Mouse (Mus musculus) liver, embryonic 14.5 days (tissue): ENCODE results near the gene Gal3st4. TPM values are rescaled to one million over a fixed set of nuclear protein-coding genes. Genes with fewer than 3 reads are reported as not detected.

Source experiments
- ATAC-seq: fragments of 200-750 bp; cut with Nextera tagmentation; 2 replicates; pipeline ENCODE4 v1.8.0; 2017; ENCODE audit warnings: moderate number of reproducible peaks, mild to moderate bottlenecking, moderate library complexity; ENCODE audit not compliant: insufficient read depth
- DNase-seq, 3 experiments: peaks; one replicate each; pipeline ENCODE4 v3.0.0-alpha.2; 2012 to 2013; ENCODE audit warnings: low read depth in 3 of 3, low spot score in 3 of 3
- H3K27ac ChIP-seq: fragments of 300-500 bp; sonication (generic); 2 replicates; pipeline ENCODE4 v1.5.1; 2014; ENCODE audit warnings: moderate library complexity, mild to moderate bottlenecking, control low read depth, inconsistent platforms
- H3K27me3 ChIP-seq: fragments of 300-500 bp; sonication (generic); 2 replicates; pipeline ENCODE4 v1.6.1; 2014; ENCODE audit warnings: mild to moderate bottlenecking, low read length, moderate library complexity; ENCODE audit not compliant: control insufficient read depth, insufficient read depth
- H3K36me3 ChIP-seq: fragments of 300-500 bp; sonication (generic); replicated peaks from 2 replicates; pipeline ENCODE4 v1.6.1; 2014; ENCODE audit warnings: low read depth; ENCODE audit not compliant: control insufficient read depth, insufficient read depth
- H3K4me1 ChIP-seq, 2 experiments: fragments of 200-500 bp in 1 of 2; fragments of 300-500 bp in 1 of 2; sonication (generic) in 1 of 2; replicated peaks; 2 replicates each; pipeline ENCODE4 v1.6.1; 2012 to 2014; ENCODE audit warnings: antibody characterized with exemption in 1 of 2, inconsistent platforms in 1 of 2, low read length in 1 of 2; ENCODE audit not compliant: control insufficient read depth in 2 of 2, insufficient read depth in 2 of 2
- H3K4me2 ChIP-seq: fragments of 300-500 bp; sonication (generic); 2 replicates; pipeline ENCODE4 v1.6.1; 2014; ENCODE audit warnings: low read depth, mild to moderate bottlenecking, control low read depth, moderate library complexity
- H3K4me3 ChIP-seq, 2 experiments: fragments of 200-500 bp in 1 of 2; fragments of 300-500 bp in 1 of 2; sonication (generic) in 1 of 2; 2 replicates each; pipeline ENCODE4 v1.5.1; 2012 to 2014; ENCODE audit warnings: low read depth in 2 of 2, low read length in 2 of 2, mild to moderate bottlenecking in 2 of 2, control low read depth in 1 of 2, inconsistent platforms in 1 of 2, moderate library complexity in 1 of 2; ENCODE audit not compliant: insufficient read depth in 1 of 2
- H3K9ac ChIP-seq: fragments of 300-500 bp; sonication (generic); replicated peaks from 2 replicates; pipeline ENCODE4 v1.6.1; 2014; ENCODE audit warnings: mild to moderate bottlenecking, control low read depth, moderate library complexity
- H3K9me3 ChIP-seq: fragments of 300-500 bp; sonication (generic); 2 replicates; pipeline ENCODE4 v1.6.1; 2016; ENCODE audit warnings: low read length, mixed read lengths; ENCODE audit not compliant: control insufficient read depth
- CTCF ChIP-seq: IDR thresholded peaks from 2 replicates; pipeline ENCODE4 v1.5.1; 2016; ENCODE audit warnings: antibody characterized with exemption, low read depth, control low read depth
- EP300 ChIP-seq: IDR thresholded peaks from 2 replicates; pipeline ENCODE4 v1.6.1; 2016; ENCODE audit warnings: antibody characterized with exemption, low read depth
- WGBS: fragments of 180-500 bp; shearing (Covaris S2); extraction: QIAGEN DNeasy Blood & Tissue Kit; methylation state at CpG from one replicate; pipeline ENCODE4 v1.1.7; 2014; ENCODE audit not compliant: insufficient replicate concordance; 5-methylcytosine and 5-hydroxymethylcytosine counted together
- polyA plus RNA-seq, 2 experiments: library from polyadenylated mRNA; depleted of rRNA in 1 of 2; stranded (reverse) in 1 of 2; unstranded in 1 of 2; fragments of >200 nt; fragmentation: Nextera tagmentation in 1 of 2; extraction: Ambion mirVana in 1 of 2; gene quantifications; 2 replicates each; pipeline versions ENCODE4 v1.2.1 to v1.2.3; 2012 to 2014

The Gal3st4 gene
- polyA plus RNA-seq, 2 experiments: 0.01 to 0.14 TPM

DNA sequence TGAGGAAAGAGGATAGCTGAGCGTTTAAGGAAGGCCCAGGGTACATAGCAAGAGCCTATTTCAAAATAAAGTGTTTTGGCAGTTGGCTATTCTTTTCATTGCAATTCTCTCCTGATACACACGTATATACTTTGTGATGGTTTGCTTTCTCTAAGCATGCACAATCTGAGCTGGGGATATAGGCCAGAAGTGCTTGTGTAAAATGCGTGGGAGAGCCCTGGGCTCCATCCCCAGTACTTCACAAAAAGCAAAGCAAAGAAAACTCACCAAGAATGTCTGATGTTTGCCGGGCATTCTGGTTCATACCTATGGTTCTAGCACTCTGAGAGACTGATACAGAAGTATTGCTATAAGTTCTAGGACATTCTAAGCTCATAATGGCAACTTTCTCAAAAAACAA lies 3.7 kb downstream of the Gal3st4 start:
- no peak for DNase-seq
- Histone ChIP-seq H3K27ac (no peak overlapping the region), H3K9ac (no peak overlapping the region), H3K4me3 (no peak overlapping the region), H3K27me3 (peaks cover 17% of the 10 kb centered on the region), H3K4me1 (peaks cover 0 to 6% of the 10 kb centered on the region in 2 experiments; a peak in 3 of 4 replicates), H3K36me3 (no peaks in the 10 kb centered on the region), H3K9me3 (no peaks in the 10 kb centered on the region), H3K4me2 (no peak overlapping the region)
- WGBS: 51% methylated on average over 4 of the region's 4 CpGs
- TF ChIP-seq EP300: no peak
- ATAC-seq: no peak

DNA sequence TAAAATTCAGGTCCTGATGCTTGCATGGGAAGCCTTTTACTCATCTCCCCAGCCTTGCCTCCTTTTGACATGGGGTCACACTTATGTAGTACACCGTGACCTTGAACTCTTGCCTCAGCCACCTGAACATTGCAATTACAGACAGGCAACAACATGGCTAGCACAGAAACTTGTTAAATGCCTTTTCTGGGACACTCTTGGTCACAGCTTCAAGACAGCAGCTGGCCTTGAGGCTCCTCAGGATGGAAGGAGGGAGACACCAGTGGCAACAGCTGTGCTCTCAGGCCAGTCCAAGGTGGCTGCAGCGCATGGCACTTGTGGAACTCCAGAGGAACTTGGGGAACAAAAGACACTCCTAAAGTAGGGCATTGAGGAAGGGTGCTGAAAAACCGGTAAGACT lies 5.5 kb downstream of the Gal3st4 start:
- ATAC-seq (no peak), DNase-seq (no peak)
- WGBS: 78% methylated on average over 3 of the region's 3 CpGs

DNA sequence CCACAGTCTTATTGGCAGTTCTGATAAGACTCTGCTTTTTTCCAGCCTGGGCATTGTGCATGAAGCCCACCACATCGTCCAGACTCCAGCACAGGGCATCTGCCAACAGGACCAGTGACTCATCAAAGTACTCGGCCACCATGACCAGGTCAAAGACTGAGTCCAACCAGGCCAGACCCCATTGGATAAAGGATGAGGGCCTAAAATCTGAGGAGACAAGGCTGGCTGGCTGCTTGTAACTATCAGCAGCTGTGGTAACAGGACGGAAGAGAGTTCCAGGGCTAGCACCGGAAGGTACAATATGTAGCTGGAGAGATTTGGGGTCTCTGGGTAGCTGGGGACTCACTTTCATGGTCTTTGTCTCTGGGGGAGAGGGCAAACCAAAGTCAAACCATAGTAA lies 6.9 kb downstream of the Gal3st4 start:
- Histone ChIP-seq H3K9me3 (no peaks in the 10 kb centered on the region), H3K36me3 (no peaks in the 10 kb centered on the region; the same call in 1 of the 2 replicates), H3K4me3 (no peak overlapping the region), H3K27ac (no peak overlapping the region), H3K4me2 (no peak overlapping the region), H3K9ac (no peak overlapping the region), H3K4me1 (peaks cover 2 to 25% of the 10 kb centered on the region in 2 experiments), H3K27me3 (no peaks in the 10 kb centered on the region; the same call in 1 of the 2 replicates)
- DNase-seq (no peak), ATAC-seq (no peak)
- 76% methylated on average over 4 of the region's 4 CpGs for WGBS
- TF ChIP-seq CTCF: no peak
- no peak for TF ChIP-seq EP300

More for the DNA sequence above, 5.5 kb downstream of the Gal3st4 start:
- no peak overlapping the region for H3K4me3 ChIP-seq
- no peaks in the 10 kb centered on the region; the same call in 1 of the 2 replicates for H3K36me3 ChIP-seq
- H3K9me3 ChIP-seq: no peaks in the 10 kb centered on the region
- H3K9ac ChIP-seq: no peak overlapping the region
- peaks cover 1% of the 10 kb centered on the region; the same call in 1 of the 2 replicates for H3K27me3 ChIP-seq
- H3K27ac ChIP-seq: no peak overlapping the region
- peaks cover 0 to 16% of the 10 kb centered on the region in 2 experiments; a peak in 3 of 4 replicates for H3K4me1 ChIP-seq
- no peak overlapping the region for H3K4me2 ChIP-seq
- TF ChIP-seq CTCF: no peak
- TF ChIP-seq EP300: no peak

DNA sequence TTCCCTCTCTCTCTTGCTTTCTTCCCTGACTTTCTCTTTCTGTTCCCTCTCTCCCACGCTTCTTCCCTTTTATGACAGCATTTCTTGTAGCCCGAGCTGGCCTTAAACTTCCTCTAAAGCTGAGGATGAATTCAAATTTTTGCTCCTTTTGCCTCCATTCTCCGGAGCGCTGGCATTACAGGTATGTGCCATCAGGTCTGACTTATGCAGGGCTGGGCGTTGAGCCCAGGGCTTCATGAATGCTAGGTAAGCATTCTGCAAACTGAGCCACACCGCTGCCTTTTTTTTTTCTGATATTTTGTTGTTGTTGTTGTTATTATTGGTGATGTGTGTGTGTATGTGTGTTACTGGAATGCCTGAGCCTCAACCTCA lies 8.4 kb downstream of the Gal3st4 start:
- Histone ChIP-seq H3K36me3 (peaks cover 3% of the 10 kb centered on the region), H3K27ac (no peak overlapping the region), H3K4me2 (peak overlapping the region; percentile 89), H3K9me3 (no peaks in the 10 kb centered on the region), H3K4me3 (peak overlapping the region; percentile 84 to 86), H3K9ac (peak overlapping the region; percentile 93), H3K27me3 (no peaks in the 10 kb centered on the region), H3K4me1 (peaks cover 7 to 36% of the 10 kb centered on the region in 2 experiments)
- DNase-seq (no peak), ATAC-seq (no peak)
- TF ChIP-seq EP300: no peak
- TF ChIP-seq CTCF: no peak
- 8% methylated on average over 6 of the region's 6 CpGs for WGBS

GRCm38 (mm10) chr5:138263260-138264206 lies 9.1 kb downstream of the Gal3st4 start, which contains the start of gene BC037034:
Gene BC037034, minus strand, starts transcription at chr5:138264033.
- peak within 1 kb of the TSS; percentile 89 for H3K4me2 ChIP-seq
- peaks cover 6% of the 10 kb centered on the region for H3K36me3 ChIP-seq
- H3K27ac ChIP-seq: peak within 1 kb of the TSS; percentile 30
- 0 out of 2 replicates have a peak, but pooled peaks have one; percentile 14 for TF ChIP-seq EP300
- 0 out of 2 replicates have a peak, but pooled peaks have one; percentile 8 for TF ChIP-seq CTCF
- peaks cover 8 to 38% of the 10 kb centered on the region in 2 experiments for H3K4me1 ChIP-seq
- no peaks in the 10 kb centered on the region for H3K9me3 ChIP-seq
- ATAC-seq: peak; percentile 82
- WGBS: 2% methylated on average over 71 of the region's 71 CpGs
- H3K9ac ChIP-seq: peak within 1 kb of the TSS; percentile 93
- peak within 1 kb of the TSS; percentile 84 to 86 for H3K4me3 ChIP-seq
- H3K27me3 ChIP-seq: no peaks in the 10 kb centered on the region
- DNase-seq: peak; percentile 80 to 83 (median 80)
